Mouse (Mus musculus) spleen, adult 2 months (tissue): ENCODE data around the gene Dcbld1. TPM values are rescaled to one million over a fixed set of nuclear protein-coding genes. Genes with fewer than 3 reads are reported as not detected.

ENCODE experiments used
- DNase-seq, 2 experiments: peaks; one replicate each; pipeline versions ENCODE4 v3.0.0 to v3.0.0-alpha.2; 2012 to 2021; ENCODE audit warnings: low spot score in 2 of 2, low read depth in 1 of 2
- H3K27ac ChIP-seq: fragments of 200-500 bp; 2 replicates; pipeline ENCODE4 v1.5.1; 2012; ENCODE audit warnings: low read length, inconsistent platforms; ENCODE audit not compliant: insufficient read depth
- H3K27me3 ChIP-seq: fragments of 200-500 bp; 2 replicates; pipeline ENCODE4 v1.6.1; 2012; ENCODE audit warnings: mild to moderate bottlenecking, moderate library complexity, low read length, inconsistent platforms; ENCODE audit not compliant: control insufficient read depth, insufficient read depth
- H3K36me3 ChIP-seq: fragments of 200-500 bp; 2 replicates; pipeline ENCODE4 v1.6.1; 2012; ENCODE audit warnings: mild to moderate bottlenecking, low read length, inconsistent platforms; ENCODE audit not compliant: control insufficient read depth, insufficient read depth
- H3K4me1 ChIP-seq: fragments of 200-500 bp; 2 replicates; pipeline ENCODE4 v1.6.1; 2011; ENCODE audit warnings: inconsistent platforms; ENCODE audit not compliant: control insufficient read depth, insufficient read depth, insufficient read length
- H3K4me3 ChIP-seq: fragments of 200-500 bp; 2 replicates; pipeline ENCODE4 v1.5.1; 2011; ENCODE audit warnings: mild to moderate bottlenecking, inconsistent platforms; ENCODE audit not compliant: insufficient read depth, insufficient read length; ENCODE audit errors: extremely low read depth
- CTCF ChIP-seq: fragments of 200-500 bp; IDR thresholded peaks from 2 replicates; pipeline ENCODE4 v1.5.1; 2011; ENCODE audit warnings: mild to moderate bottlenecking, inconsistent platforms; ENCODE audit not compliant: insufficient read depth, insufficient read length, insufficient replicate concordance; ENCODE audit errors: extremely low read depth
- POLR2A ChIP-seq: fragments of 200-500 bp; IDR thresholded peaks from 2 replicates; pipeline ENCODE4 v1.6.1; 2011; ENCODE audit warnings: low read depth, low read length, inconsistent platforms
- WGBS: fragments of 180-500 bp; shearing (Covaris S2); methylation state at CpG from one replicate; pipeline ENCODE4 v1.1.7; 2018; 5-methylcytosine and 5-hydroxymethylcytosine counted together
- polyA plus RNA-seq: library from polyadenylated mRNA; depleted of rRNA; stranded (reverse); fragments of >200 nt; gene quantifications from 2 replicates; pipeline ENCODE4 v1.2.3, GENCODE M21; 2012

Gene Dcbld1
- polyA plus RNA-seq, 1 experiment, result 2.0 TPM

- 91% methylated on average over 5 of the region's 5 CpGs for WGBS
These were observed 8.6 kb downstream of the Dcbld1 start for GRCm38 (mm10) chr10:52242015-52242414.

DNA sequence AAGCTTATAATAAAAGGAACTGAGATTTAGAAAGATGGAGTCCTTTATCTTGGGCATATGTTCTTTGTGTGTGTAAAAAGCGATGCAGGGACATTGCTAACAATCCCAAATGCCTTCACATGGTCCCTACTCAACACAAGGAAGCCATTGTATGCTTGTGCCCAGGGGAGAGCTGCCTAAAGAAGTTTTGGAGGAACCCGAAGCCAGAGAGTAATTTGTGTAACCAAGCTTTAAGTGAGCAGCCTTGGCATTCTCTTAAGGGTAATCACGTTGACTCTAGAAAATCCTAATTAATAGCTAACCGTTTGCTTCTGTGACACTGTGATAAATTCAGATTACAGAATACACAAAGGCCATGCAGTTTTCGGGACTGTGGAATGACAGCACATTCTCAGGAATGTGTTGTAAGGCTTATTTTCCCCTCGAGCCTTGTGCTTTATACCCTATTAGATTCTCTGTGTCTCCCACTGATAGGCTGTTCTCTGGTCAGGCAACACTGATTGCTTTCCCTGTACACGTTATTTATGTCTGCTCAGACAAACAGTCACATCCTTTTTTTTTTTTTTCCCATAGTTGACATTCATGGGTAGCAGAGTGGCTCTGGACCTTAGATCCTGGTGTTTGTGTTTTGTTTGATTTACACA is 9.4 kb downstream of the Dcbld1 start:
- 85% methylated on average over 7 of the region's 7 CpGs for WGBS

More at GRCm38 (mm10) chr10:52242015-52242414, 8.6 kb downstream of the Dcbld1 start:
- Histone ChIP-seq H3K4me3 (no peak overlapping the region), H3K27me3 (no peaks in the 10 kb centered on the region), H3K4me1 (no peaks in the 10 kb centered on the region), H3K27ac (no peak overlapping the region), H3K36me3 (no peaks in the 10 kb centered on the region)
- TF ChIP-seq POLR2A (no peak), CTCF (no peak)
- DNase-seq, result no peak

GRCm38 (mm10) chr10:52246207-52246606 is 12.8 kb downstream of the Dcbld1 start:
- DNase-seq, result no peak
- 87% methylated on average over 3 of the region's 3 CpGs for WGBS

More for the DNA sequence above, 9.4 kb downstream of the Dcbld1 start:
- Histone ChIP-seq H3K27me3 (no peaks in the 10 kb centered on the region), H3K27ac (no peak overlapping the region), H3K4me3 (no peak overlapping the region), H3K4me1 (no peaks in the 10 kb centered on the region), H3K36me3 (no peaks in the 10 kb centered on the region)
- no peak for DNase-seq
- TF ChIP-seq POLR2A, result no peak
- TF ChIP-seq CTCF, result no peak

GRCm38 (mm10) chr10:52252240-52252639 is 18.8 kb downstream of the Dcbld1 start:
- no peak for DNase-seq
- H3K4me3 ChIP-seq, result no peak overlapping the region
- H3K36me3 ChIP-seq, result no peaks in the 10 kb centered on the region
- no peaks in the 10 kb centered on the region for H3K27me3 ChIP-seq
- H3K4me1 ChIP-seq, result no peaks in the 10 kb centered on the region
- no peak overlapping the region for H3K27ac ChIP-seq
- WGBS, result 94% methylated on average over 1 of the region's 1 CpGs
- TF ChIP-seq POLR2A (no peak), CTCF (no peak)

More at GRCm38 (mm10) chr10:52246207-52246606, 12.8 kb downstream of the Dcbld1 start:
- Histone ChIP-seq H3K36me3 (no peaks in the 10 kb centered on the region), H3K4me3 (no peak overlapping the region), H3K27me3 (no peaks in the 10 kb centered on the region), H3K4me1 (no peaks in the 10 kb centered on the region), H3K27ac (no peak overlapping the region)
- no peak for TF ChIP-seq CTCF
- no peak for TF ChIP-seq POLR2A

GRCm38 (mm10) chr10:52253426-52253825 is 20.0 kb downstream of the Dcbld1 start:
- 91% methylated on average over 11 of the region's 11 CpGs for WGBS
- H3K4me1 ChIP-seq, result no peaks in the 10 kb centered on the region
- DNase-seq, result no peak
- H3K4me3 ChIP-seq, result no peak overlapping the region
- H3K27ac ChIP-seq, result no peak overlapping the region
- H3K27me3 ChIP-seq, result no peaks in the 10 kb centered on the region
- TF ChIP-seq POLR2A (no peak), CTCF (no peak)
- no peaks in the 10 kb centered on the region for H3K36me3 ChIP-seq

DNA sequence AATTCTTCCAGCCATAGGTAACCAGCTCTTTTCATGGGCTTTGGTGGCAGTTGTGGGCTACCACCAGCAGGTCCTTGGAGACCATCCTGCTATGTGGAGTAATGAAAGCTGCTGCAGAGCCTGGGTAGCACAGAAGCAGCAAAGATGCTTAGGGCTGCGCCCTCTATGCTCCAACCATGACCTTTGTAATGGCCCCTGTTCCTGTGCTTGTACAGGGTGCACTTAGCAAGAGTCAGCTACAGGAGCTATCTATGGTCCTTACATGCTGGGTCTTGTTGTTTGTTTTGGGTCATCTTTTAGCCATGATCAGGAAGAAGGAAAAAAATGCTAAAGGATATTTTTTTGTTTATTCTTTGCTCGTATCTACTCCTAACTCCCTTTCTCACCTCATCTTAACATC is 24.3 kb downstream of the Dcbld1 start:
- WGBS, result 89% methylated on average over 2 of the region's 2 CpGs
- no peaks in the 10 kb centered on the region for H3K36me3 ChIP-seq

More for the DNA sequence above, 24.3 kb downstream of the Dcbld1 start:
- H3K4me1 ChIP-seq, result no peaks in the 10 kb centered on the region
- no peak for DNase-seq
- H3K4me3 ChIP-seq, result no peak overlapping the region
- TF ChIP-seq POLR2A (no peak), CTCF (no peak)
- no peak overlapping the region for H3K27ac ChIP-seq
- no peaks in the 10 kb centered on the region for H3K27me3 ChIP-seq
